Mouse (Mus musculus) mesoderm, embryonic 11.5 days (tissue): ENCODE results near the gene Krtap3-3.
"Not testable (repeated sequence)": the region's sequence is repeated elsewhere in the genome, so short reads cannot be mapped to it uniquely, and the experiment has no call there.

Source experiments
- DNase-seq: peaks from one replicate; pipeline ENCODE4 v3.0.0-alpha.2; 2012; ENCODE audit warnings: low read depth, low spot score

The Krtap3-3 gene

DNA sequence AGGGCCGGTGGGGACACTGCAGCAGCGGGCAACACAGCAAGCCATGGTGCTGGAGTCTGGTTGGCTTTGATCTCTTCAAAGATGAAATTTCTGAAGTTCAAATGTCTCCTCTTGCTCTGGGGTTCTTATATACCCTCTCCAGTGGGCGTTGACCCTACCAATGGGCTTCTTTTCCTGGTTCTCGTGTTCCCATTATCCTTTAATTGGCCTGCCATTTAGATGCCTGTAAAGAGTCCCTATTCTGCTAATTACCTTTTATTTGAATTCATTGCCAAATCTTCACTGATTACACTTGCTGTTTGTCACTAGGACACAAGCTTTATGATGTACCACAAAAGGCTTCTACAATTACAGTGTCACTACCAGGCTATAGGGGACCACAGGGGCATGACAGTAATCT, at the start of gene Krtap3-3:
Gene Krtap3-3 (minus strand): TSS at position 101 of the 400 bp plus-strand sequence.
- DNase-seq = no peak

GRCm38 (mm10) chr11:99597742-99598141, 47.1 kb upstream of the Krtap3-3 start, which contains the start of gene Krtap9-3:
Krtap9-3 (minus strand) TSS chr11:99598105.
- DNase-seq = not testable (repeated sequence)

DNA sequence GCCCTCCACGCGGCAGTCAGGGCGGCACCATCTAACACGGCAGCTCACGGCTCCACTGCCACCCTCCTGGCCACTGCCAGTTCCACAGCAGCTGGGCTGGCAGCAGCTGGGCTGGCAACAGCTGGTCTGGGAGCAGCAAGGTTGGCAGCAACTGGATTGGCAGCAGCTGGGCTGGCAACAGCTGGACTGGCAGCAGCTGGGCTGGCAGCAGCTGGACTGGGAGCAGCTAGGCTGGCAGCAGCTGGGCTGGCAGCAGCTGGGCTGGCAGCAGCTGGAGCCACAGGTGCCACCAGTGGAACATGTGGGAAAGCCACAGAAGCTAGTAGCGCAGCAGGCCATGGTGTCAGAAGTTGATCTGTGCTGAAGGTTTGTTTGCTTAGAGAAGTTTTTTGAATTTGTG, 40.3 kb upstream of the Krtap3-3 start, which contains the start of gene Krtap1-3:
Gene Krtap1-3 (minus strand): TSS at position 359 of the 400 bp plus-strand sequence.
- DNase-seq = no peak

DNA sequence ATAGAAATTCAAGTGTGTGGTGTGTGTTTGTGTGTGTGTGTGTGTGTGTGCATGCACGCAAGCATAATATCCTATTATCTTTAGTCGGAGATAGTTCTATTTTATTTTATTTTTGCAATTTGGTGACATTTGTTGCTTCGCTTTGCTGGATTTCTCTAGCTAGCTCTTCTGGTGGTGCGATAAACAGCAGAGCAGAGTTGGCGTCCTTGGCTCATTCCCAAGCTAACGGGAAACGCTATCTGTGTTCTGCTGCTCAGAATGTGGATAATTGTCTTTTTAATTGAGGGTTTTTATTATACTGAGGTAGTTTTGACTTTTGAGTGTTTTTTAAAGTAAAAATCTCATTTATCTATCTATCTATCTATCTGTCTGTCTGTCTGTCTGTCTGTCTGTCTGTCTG, 34.4 kb upstream of the Krtap3-3 start:
- no peak for DNase-seq

- DNase-seq = no peak
Observed at GRCm38 (mm10) chr11:99583245-99583704, 32.6 kb upstream of the Krtap3-3 start, which contains the start of gene Krtap1-4. Krtap1-4 (minus strand) TSS chr11:99583654.

GRCm38 (mm10) chr11:99581564-99581963, 30.9 kb upstream of the Krtap3-3 start:
- no peak for DNase-seq

- no peak for DNase-seq
Observed at GRCm38 (mm10) chr11:99581051-99581450, 30.4 kb upstream of the Krtap3-3 start.

DNA sequence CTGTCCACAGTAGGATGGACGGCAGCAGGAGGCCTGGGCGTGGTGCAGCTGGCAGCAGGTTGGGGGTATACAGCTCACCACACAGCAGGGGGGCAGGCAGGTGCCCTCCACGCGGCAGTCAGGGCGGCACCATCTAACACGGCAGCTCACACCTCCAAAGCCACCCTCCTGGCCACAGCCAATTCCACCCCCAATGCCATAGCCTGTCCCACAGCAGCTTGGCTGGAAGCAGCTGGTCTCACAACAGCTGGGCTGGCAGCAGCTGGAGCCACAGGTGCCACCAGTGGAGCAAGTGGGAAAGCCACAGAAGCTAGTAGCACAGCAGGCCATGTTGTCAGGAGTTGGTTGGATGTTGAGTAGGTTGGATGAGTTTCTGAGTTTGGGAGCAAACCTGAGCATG, 30.0 kb upstream of the Krtap3-3 start, which contains the start of gene Krtap1-5:
Gene Krtap1-5 (minus strand): TSS at position 381 of the 400 bp plus-strand sequence.
- no peak for DNase-seq

DNA sequence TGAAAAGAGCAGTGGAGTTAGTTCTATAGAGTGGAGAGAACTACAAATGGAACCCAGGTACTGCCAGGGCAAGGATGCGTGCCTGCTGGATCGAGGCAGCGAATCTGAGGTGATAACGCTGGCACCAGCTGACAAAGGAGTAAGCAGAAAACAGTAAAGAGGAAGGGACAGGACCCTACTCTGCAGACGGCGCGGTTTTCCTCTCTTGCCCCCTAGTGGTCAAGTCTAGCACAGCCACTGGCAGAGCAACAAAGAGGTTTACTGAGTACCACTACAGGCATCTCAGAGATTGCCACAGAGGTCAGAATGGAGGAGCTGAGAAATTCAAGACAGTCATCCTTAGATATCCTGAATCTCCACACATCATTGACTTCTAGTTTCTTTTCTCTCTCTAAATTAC, 23.4 kb upstream of the Krtap3-3 start:
- peak; percentile 79 for DNase-seq

GRCm38 (mm10) chr11:99573164-99573563, 22.5 kb upstream of the Krtap3-3 start:
- DNase-seq = no peak

- no peak for DNase-seq
Observed at GRCm38 (mm10) chr11:99566530-99566929, 15.9 kb upstream of the Krtap3-3 start, which contains the start of gene Krtap3-1. Krtap3-1 (minus strand) TSS chr11:99566630.

DNA sequence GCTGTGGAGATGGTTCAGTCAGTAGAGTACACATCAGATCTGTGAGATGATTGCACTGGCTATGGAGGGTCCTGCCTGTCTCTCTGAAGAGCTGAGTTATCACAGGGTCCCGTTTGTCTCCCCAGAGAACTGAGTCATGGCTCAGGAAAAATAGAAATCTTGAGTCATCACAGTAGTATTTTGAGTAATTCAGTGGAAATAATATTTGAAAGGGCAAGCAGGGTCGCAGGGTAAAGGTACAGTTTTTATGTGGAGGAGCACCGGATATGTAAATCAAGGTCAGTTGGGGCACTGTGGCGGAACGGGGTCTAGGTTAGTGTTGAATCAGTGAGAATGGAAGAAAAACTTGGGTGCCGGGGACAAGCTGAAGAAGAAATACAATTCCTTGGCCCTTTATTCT, 11.9 kb upstream of the Krtap3-3 start:
- no peak for DNase-seq

DNA sequence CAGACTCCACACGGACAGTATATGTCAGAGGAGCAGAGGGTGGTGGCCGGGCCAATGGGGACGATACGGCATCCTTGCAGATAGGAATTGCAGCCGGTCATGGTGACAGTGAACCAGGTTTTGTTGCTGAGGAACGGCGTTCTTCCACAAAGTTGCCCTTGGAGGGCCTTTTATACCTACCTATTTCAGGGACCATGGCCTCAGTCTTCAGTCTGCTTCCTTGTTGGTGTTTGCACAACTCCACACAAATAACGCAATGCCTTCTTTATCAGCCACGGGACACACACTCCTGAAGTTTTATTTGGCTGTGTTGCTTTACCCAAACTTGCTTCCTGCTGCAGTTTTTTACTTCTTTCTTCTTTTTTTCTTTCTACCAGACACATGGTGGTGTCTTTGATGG, 8.7 kb upstream of the Krtap3-3 start, which contains the start of gene Gm11939:
Gene Gm11939 (minus strand): TSS at position 101 of the 400 bp plus-strand sequence.
- DNase-seq = no peak

- DNase-seq = no peak
Observed at GRCm38 (mm10) chr11:99557976-99558745, 7.5 kb upstream of the Krtap3-3 start.

DNA sequence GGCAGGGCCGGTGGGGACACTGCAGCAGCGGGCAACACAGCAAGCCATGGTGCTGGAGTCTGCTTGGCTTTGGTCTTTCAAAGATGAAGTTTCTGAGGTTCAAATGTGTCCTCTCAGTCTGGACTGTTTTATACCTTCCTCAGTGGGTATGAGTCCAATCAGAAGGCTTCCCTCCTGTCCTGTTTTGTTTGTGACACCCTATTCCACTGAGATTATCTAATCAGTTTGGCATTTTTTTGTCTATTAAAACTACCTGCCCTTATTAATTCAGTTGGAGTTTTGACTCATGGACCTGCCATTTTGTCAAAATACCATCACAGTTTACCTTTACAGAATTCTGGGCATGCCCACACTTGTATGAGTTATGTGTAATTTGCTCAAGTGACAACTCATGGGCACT, 6.1 kb upstream of the Krtap3-3 start, which contains the start of gene Krtap3-2:
Gene Krtap3-2 (minus strand): TSS at position 101 of the 400 bp plus-strand sequence.
- no peak for DNase-seq

DNA sequence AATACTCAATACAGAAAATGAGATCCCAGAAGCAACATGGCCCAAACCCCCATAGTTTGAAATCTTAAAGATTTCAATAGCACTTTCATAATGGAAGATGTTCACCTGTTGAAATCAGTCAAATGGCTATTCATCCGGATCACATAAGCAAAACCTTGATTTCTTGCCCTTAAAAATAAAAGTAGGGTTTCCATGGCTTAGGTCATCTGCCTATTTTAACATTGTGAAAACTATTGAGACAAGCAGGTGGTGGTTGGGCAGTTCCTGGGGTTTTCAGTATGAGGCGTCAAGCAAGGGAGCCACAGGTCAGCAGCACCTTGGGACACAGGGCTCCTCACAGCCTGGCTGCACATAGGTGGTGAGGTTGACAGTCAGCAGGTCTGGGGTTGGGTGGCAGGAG, 5.5 kb upstream of the Krtap3-3 start:
- DNase-seq = no peak

GRCm38 (mm10) chr11:99547892-99548291, 2.8 kb downstream of the Krtap3-3 start:
- no peak for DNase-seq

GRCm38 (mm10) chr11:99539721-99540120, 10.9 kb downstream of the Krtap3-3 start:
- DNase-seq = peak; percentile 13

DNA sequence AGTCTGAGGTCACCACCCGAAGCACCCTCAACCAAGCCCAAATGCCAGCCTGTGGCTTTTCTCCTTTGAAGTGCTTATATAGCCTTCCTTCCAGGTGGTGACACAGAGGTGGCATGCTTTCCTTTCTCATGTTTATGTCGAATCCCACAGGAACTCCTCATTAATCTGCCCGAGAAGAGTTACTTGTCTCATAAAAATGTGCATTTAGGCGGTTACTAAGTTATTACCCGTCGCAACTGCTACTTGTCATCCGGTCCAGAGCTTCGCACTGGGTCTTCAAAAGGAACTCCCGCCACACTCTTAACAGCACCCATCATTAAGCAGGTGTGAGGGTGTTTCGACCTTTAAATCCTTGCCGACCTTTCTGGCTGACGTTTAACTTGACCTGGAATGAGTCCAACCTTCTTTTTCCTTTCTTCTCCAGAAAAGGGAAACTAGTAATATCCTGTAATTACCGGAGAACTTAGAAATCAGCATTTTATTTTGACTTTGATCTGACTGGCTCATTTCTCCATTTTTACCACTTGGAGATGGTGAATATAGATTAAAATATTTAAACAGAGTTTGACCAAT, 29.3 kb downstream of the Krtap3-3 start, which contains the start of gene Krt39:
Gene Krt39 (minus strand): TSS at position 51 of the 573 bp plus-strand sequence.
- no peak for DNase-seq

- DNase-seq = no peak
Observed at GRCm38 (mm10) chr11:99514098-99514497, 36.6 kb downstream of the Krtap3-3 start.
